Mouse (Mus musculus): ENCODE measurements around the gene Zfp2.

DNA sequence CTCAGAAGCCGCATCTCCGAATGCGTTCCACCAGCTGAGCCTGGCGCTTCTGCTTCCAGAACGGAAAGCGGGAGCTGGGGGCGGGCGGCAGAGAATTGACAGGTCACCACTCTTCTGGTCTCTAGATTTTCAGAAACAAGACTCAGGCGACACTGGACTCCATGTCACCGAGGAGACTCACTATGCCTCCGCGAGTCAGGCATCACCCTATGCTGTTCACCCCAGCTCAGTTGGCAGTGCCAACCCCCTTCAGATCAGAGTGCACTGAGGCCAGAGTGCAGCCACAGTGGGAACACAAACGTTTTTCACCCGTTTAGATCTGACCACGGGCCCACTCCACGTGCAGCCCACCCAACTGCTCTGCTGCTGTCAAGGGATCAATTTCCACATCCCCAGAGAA lies 15.1 kb upstream of the Zfp2 start:
- TF ChIP-seq CTCF (IDR thresholded peaks at IDR 0.05; ENCODE audit: low read depth) = no peak
- no peak for TF ChIP-seq EP300 (IDR thresholded peaks at IDR 0.05; ENCODE audit: low read depth)

Measured in heart, postnatal 0 days (tissue).